Mouse (Mus musculus): ENCODE measurements around the gene Set.

DNA sequence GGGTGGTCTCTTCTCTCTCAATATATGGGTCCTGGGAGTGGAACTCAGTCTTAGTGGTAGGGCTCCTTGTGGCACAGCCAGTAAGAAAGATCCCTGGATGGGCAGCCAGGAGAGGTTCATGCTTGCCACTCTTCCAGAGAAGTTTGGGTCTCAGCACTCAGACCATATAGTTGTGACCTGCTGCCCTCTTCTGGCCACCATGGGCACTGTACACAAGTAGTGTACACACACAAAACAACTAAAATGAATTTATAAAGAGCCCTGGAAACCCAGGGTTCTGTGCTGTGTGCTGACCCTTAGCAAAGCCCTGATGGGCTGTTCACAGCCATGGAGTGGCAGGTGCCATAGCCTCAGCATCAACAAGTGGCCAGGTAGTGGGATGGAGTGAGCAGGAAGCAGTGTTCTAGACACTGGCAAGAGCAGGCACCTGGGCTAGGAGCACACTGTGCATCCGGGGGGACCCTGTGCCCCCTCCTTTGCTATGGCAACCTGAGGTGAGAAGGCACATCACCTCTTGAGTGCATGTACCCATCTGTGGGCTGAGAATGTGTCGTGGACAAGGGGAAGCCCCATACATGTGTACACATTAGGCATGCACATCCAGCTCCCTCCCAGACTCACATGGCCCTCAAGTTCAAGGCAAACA lies 38.8 kb downstream of the Set start:
- no peak for TF ChIP-seq HCFC1 (IDR thresholded peaks at IDR 0.05; ENCODE audit: low read depth, low read length)
- no peak for TF ChIP-seq USF1 (IDR thresholded peaks at IDR 0.05; ENCODE audit: low read depth, low read length)
- no peak; the same call in 1 of the 2 replicates for TF ChIP-seq POLR2AphosphoS2 (IDR thresholded peaks at IDR 0.05; ENCODE audit: low read length)
- no peak for TF ChIP-seq EP300 (IDR thresholded peaks at IDR 0.05; ENCODE audit: low read depth in 1 of 2, low read length in 2 of 2)
- no peak for TF ChIP-seq POLR2AphosphoS5 (IDR thresholded peaks at IDR 0.05; ENCODE audit: borderline replicate concordance, low read depth, low read length)
